Mouse (Mus musculus) intestine, embryonic 15.5 days (tissue): ENCODE data around the gene Rnf212. TPM values are rescaled to one million over a fixed set of nuclear protein-coding genes. Genes with fewer than 3 reads are reported as not detected.
"Not testable (repeated sequence)": the region's sequence is repeated elsewhere in the genome, so short reads cannot be mapped to it uniquely, and the experiment has no call there.

Source experiments
- ATAC-seq: fragments of 200-750 bp; cut with Nextera tagmentation; 2 replicates; pipeline ENCODE4 v1.8.0; 2017; ENCODE audit warnings: moderate TSS enrichment, moderate library complexity
- H3K27ac ChIP-seq: fragments of 300-500 bp; sonication (generic); 2 replicates; pipeline ENCODE4 v1.5.1; 2015; ENCODE audit warnings: mild to moderate bottlenecking, inconsistent platforms
- H3K27me3 ChIP-seq: fragments of 300-500 bp; sonication (generic); replicated peaks from 2 replicates; pipeline ENCODE4 v1.6.1; 2015; ENCODE audit warnings: inconsistent platforms
- H3K36me3 ChIP-seq: fragments of 300-500 bp; sonication (generic); 2 replicates; pipeline ENCODE4 v1.6.1; 2015; ENCODE audit warnings: inconsistent platforms
- H3K4me1 ChIP-seq: fragments of 300-500 bp; sonication (generic); replicated peaks from 2 replicates; pipeline ENCODE4 v1.6.1; 2015; ENCODE audit warnings: inconsistent platforms
- H3K4me2 ChIP-seq: fragments of 300-500 bp; sonication (generic); replicated peaks from 2 replicates; pipeline ENCODE4 v1.6.1; 2015; ENCODE audit warnings: mild to moderate bottlenecking, inconsistent platforms
- H3K4me3 ChIP-seq: fragments of 300-500 bp; sonication (generic); replicated peaks from 2 replicates; pipeline ENCODE4 v1.5.1; 2015; ENCODE audit warnings: inconsistent platforms
- H3K9ac ChIP-seq: fragments of 300-500 bp; sonication (generic); 2 replicates; pipeline ENCODE4 v1.6.1; 2015; ENCODE audit warnings: inconsistent platforms
- H3K9me3 ChIP-seq: fragments of 300-500 bp; sonication (generic); 2 replicates; pipeline ENCODE4 v1.6.1; 2016; ENCODE audit warnings: inconsistent platforms
- WGBS: fragments of 180-500 bp; shearing (Covaris S2); methylation state at CpG from one replicate; pipeline ENCODE4 v1.1.7; 2015; 5-methylcytosine and 5-hydroxymethylcytosine counted together
- polyA plus RNA-seq: library from polyadenylated mRNA; unstranded; fragments of >200 nt; fragmentation: Nextera tagmentation; extraction: Ambion mirVana; gene quantifications from 2 replicates; pipeline ENCODE4 v1.2.1, GENCODE M21; 2015

Rnf212 gene
- 0.16 and 0.51 TPM in 2 replicates for polyA plus RNA-seq

DNA sequence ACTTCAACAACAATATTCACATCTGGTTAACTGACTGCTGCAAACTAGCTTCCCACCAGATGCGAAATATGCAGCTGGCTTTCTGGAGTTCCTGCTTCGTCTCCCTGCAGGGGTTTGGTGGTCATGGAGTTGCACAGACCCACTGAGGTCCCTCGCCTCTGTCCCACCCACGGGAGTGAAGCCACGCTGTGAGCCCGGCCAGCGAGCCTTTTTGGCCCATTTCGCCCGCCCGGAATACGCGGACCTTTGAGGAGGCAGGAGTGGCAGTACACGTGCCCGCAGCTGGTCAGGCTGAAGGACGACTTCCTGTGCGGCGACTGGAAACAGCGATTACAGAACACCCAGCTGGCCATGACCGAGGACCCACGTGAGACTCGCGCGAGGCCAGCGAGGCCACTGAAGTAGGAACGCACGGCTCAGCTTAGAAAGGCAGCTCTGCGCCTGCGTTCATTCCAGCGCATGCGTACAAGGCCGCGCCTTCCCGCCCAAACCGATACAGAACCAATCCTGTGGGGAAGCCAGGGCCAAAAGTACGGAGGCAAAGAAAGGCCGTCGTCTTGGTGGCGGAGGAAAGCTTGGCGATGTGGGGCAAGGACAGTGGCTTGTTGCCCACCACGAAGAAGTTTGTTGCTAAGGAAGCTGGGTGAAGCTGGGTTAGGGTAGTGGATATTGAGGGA, at the start of gene Rnf212:
TSS of gene Rnf212 (minus strand) at position 353 of the 677 bp plus-strand sequence.
- ATAC-seq, result no peak
- WGBS, result 71% methylated on average over 40 of the region's 40 CpGs
- no peaks in the 10 kb centered on the region for H3K9me3 ChIP-seq

DNA sequence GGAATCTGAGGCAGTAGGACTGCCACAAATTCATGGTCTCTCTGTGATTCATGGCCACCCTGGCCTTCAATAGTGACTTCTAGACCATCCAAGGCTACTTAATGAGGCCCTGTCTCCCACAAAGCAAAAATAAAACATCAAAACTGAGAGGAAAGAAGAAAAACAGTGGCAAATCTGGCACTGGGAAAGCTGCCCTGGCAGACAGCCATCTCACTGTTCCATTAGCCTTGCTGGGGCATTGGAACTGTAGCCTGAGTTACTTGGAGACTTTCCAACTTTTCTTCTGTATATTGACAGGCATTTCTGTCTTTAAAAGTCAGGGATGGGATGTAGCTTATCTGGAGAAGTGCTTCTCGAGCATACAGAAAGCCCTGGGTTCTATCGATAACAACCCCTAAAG, 48.5 kb upstream of the Rnf212 start:
- no peaks in the 10 kb centered on the region for H3K27me3 ChIP-seq
- no peak for ATAC-seq
- H3K4me2 ChIP-seq, result no peak overlapping the region
- H3K4me1 ChIP-seq, result no peaks in the 10 kb centered on the region
- H3K36me3 ChIP-seq, result no peaks in the 10 kb centered on the region
- H3K9ac ChIP-seq, result no peak overlapping the region
- WGBS, result 78% methylated on average over 2 of the region's 2 CpGs
- no peak overlapping the region for H3K4me3 ChIP-seq
- no peaks in the 10 kb centered on the region for H3K9me3 ChIP-seq
- H3K27ac ChIP-seq, result no peak overlapping the region

More for the DNA sequence above, at the start of gene Rnf212:
- H3K27me3 ChIP-seq, result no peaks in the 10 kb centered on the region
- no peaks in the 10 kb centered on the region for H3K36me3 ChIP-seq
- H3K9ac ChIP-seq, result no peak within 1 kb of the TSS
- no peak within 1 kb of the TSS for H3K27ac ChIP-seq
- no peaks in the 10 kb centered on the region for H3K4me1 ChIP-seq
- no peak within 1 kb of the TSS for H3K4me3 ChIP-seq
- H3K4me2 ChIP-seq, result no peak within 1 kb of the TSS

- H3K4me2 ChIP-seq, H3K9ac ChIP-seq, H3K27ac ChIP-seq, ATAC-seq, H3K9me3 ChIP-seq, H3K4me1 ChIP-seq, H3K4me3 ChIP-seq, H3K36me3 ChIP-seq, H3K27me3 ChIP-seq: not testable (repeated sequence)
- WGBS, result 78% methylated on average over 2 of the region's 2 CpGs
Measured at GRCm38 (mm10) chr5:108808750-108809149, 34.0 kb upstream of the Rnf212 start, which contains the start of gene Vmn2r8. Gene Vmn2r8 (minus strand): TSS chr5:108808850.

DNA sequence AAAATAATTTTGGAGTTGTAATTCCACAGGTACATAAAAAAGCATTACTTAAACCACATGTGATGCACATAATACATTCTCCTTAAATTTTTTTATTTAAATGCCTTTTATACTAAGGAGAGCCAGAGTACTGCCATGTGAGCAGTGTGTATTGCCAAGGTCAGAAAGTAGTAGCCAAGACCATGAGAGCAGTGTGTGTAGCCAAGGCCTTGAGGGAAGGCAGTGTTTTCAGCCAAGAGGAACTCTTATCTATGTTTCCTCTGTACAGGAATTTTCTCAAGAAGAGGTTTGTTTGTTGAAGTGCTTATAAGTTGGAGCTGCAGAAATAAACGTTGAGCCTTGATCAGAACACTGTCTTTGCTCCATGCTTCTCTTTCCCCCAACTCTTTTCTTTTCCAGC, 28.9 kb upstream of the Rnf212 start:
- no peak overlapping the region for H3K27ac ChIP-seq
- no peak for ATAC-seq
- no peaks in the 10 kb centered on the region for H3K36me3 ChIP-seq
- no peak overlapping the region for H3K4me2 ChIP-seq
- H3K9ac ChIP-seq, result no peak overlapping the region
- WGBS, result 42% methylated on average over 1 of the region's 1 CpGs
- H3K4me3 ChIP-seq, result no peak overlapping the region
- H3K9me3 ChIP-seq, result no peaks in the 10 kb centered on the region
- H3K27me3 ChIP-seq, result no peaks in the 10 kb centered on the region
- no peaks in the 10 kb centered on the region for H3K4me1 ChIP-seq

DNA sequence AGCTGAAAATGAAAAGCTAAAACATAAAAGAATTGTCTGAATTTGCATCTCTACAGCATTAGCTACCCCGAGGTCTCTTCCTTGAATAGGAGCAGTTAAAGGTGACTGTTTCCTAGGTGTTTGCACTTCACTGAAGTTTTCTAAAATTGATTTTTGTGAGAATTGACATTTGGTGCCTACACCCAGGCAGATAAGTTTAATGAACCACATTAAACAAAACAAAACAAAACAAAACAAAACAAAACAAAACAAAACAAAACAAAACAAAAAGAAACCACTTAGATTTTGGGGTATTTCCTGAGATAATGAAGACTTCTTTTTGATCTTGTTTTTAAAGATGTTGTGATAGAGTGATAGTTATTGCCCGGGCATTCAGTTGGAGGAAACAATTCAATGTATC, 20.5 kb upstream of the Rnf212 start, which contains the start of gene Tmed11:
TSS of gene Tmed11 (minus strand) at position 101 of the 400 bp plus-strand sequence.
- H3K9me3 ChIP-seq, H3K27ac ChIP-seq, H3K36me3 ChIP-seq, H3K4me1 ChIP-seq, H3K4me2 ChIP-seq, H3K9ac ChIP-seq, H3K4me3 ChIP-seq, ATAC-seq, H3K27me3 ChIP-seq: not testable (repeated sequence)
- 72% methylated on average over 2 of the region's 2 CpGs for WGBS

DNA sequence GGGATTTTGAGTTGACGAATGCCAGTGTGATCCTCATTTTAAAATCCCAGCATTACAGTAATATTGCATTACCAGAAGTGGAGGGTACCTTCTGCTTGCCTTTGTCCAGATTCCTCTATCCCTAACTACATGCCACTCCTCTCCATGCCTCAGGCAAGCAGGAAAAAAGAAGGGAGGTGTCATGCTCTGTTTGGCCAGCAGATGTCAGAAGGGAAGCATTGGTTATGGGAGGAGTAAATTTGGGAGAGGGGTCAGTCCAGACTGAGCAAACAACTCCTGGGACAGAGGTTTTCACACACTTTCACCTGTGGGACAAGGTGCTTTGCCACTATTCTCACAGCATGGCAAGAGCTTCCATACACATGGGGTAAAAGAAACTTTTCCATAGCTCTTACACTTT, 15.6 kb upstream of the Rnf212 start:
- not testable (repeated sequence) for H3K27me3 ChIP-seq, H3K9me3 ChIP-seq, ATAC-seq, H3K4me3 ChIP-seq, H3K4me2 ChIP-seq, H3K4me1 ChIP-seq, H3K9ac ChIP-seq, H3K27ac ChIP-seq, H3K36me3 ChIP-seq
- WGBS, result 53% methylated on average over 1 of the region's 1 CpGs

DNA sequence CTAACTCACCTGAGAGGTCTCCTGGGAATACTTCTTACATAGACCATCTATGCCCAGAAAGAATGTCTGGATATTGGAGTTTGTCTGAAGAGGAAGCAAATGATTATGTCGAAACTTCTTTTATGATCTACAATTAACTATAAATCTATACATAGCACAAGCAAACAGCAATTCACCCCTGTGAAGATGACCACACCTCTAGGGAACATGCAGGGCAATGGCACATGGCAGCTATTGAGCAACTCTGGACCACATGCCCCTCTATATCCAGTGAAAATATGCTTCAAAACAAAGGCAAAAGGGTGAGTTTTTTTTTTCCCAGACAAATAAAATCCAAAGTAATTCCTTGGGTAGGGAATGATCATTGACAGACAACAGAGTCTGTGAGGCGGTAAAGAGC, 14.8 kb downstream of the Rnf212 start:
- H3K4me3 ChIP-seq, result no peak overlapping the region
- H3K27me3 ChIP-seq, result no peaks in the 10 kb centered on the region
- no peaks in the 10 kb centered on the region for H3K4me1 ChIP-seq
- 73% methylated on average over 2 of the region's 2 CpGs for WGBS
- no peaks in the 10 kb centered on the region for H3K9me3 ChIP-seq
- H3K9ac ChIP-seq, result no peak overlapping the region
- no peak overlapping the region for H3K4me2 ChIP-seq
- H3K27ac ChIP-seq, result no peak overlapping the region
- no peaks in the 10 kb centered on the region for H3K36me3 ChIP-seq
- ATAC-seq, result peak; percentile 89

- Histone ChIP-seq H3K36me3 (no peaks in the 10 kb centered on the region), H3K27ac (no peak overlapping the region), H3K9ac (no peak overlapping the region), H3K9me3 (no peaks in the 10 kb centered on the region), H3K27me3 (no peaks in the 10 kb centered on the region), H3K4me2 (no peak overlapping the region), H3K4me3 (no peak overlapping the region), H3K4me1 (no peaks in the 10 kb centered on the region)
- 49% methylated on average over 3 of the region's 3 CpGs for WGBS
- ATAC-seq, result peak; percentile 32
Measured at GRCm38 (mm10) chr5:108758396-108758795, 16.4 kb downstream of the Rnf212 start.

- H3K9me3 ChIP-seq, H3K36me3 ChIP-seq, ATAC-seq: not testable (repeated sequence)
Measured at GRCm38 (mm10) chr5:108751258-108751657, 23.5 kb downstream of the Rnf212 start.

DNA sequence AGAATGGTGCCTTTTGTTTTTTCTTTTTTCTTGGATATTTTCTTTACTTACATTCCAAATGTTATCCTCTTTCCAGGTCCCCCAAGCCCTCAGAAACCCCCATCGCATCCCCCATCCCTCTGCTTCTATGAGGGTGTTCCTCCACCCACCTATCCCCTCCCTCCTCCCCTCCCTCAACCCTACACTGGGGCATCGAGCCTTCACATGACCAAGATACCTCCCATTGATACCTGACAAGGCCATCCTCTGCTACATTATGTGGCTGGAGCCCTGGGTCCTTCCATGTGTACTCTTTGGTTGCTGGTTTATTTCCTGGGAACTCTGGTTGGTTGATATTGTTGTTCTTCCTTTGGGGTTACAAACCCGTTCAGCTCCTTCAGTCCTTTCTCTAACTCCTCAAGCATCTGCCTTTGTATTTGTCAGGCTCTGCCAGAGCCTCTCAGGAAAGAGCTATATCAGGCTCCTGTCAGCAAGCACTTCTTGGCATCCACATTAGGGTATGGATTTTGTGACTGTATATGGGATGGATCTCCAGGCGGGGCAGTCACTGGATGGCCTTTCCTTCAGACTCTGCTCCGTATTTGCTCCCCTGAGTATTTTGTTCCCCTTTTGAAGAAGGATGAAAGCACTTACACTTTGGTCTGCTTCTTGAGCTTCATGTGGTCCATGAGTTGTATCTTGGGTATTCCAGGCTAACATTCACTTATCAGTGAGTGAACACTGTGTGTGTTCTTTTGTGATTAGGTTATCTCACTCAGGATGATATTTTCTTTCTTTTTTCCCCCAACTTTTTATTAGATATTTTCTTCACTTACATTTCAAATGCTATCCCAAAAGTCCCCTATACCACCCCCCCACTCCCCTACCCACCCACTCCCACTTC, 24.2 kb downstream of the Rnf212 start:
- no peak for ATAC-seq
- no peaks in the 10 kb centered on the region for H3K36me3 ChIP-seq
- H3K4me3 ChIP-seq, result no peak overlapping the region
- no peak overlapping the region for H3K27ac ChIP-seq
- 78% methylated on average over 5 of the region's 5 CpGs for WGBS
- H3K4me2 ChIP-seq, result no peak overlapping the region
- H3K4me1 ChIP-seq, result no peaks in the 10 kb centered on the region
- H3K27me3 ChIP-seq, result no peaks in the 10 kb centered on the region
- H3K9me3 ChIP-seq, result no peaks in the 10 kb centered on the region
- no peak overlapping the region for H3K9ac ChIP-seq

More at GRCm38 (mm10) chr5:108751258-108751657, 23.5 kb downstream of the Rnf212 start:
- not testable (repeated sequence) for H3K4me2 ChIP-seq, H3K27me3 ChIP-seq, H3K27ac ChIP-seq, H3K4me3 ChIP-seq, H3K4me1 ChIP-seq, H3K9ac ChIP-seq
- WGBS, result 82% methylated on average over 4 of the region's 4 CpGs

DNA sequence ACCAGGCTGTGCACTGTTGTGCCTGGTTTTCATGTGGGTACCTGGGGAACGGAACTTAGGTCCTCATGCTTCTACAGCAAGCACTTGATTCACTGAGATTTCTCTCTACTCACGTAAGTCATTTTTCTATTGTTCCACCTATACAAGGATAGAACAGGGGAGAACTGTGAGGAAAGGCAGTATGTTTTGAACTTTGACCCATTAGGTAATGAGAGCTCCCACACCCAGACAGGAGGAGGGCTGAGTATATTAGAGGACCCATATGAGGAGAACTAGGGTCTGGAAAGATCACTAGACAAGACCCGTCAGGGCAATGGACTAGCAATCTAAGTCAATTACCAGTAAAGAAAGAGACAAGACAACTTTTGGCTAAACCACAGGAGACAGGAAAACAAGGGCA, 30.2 kb downstream of the Rnf212 start:
- H3K4me2 ChIP-seq, result no peak overlapping the region
- H3K4me1 ChIP-seq, result no peaks in the 10 kb centered on the region
- H3K9ac ChIP-seq, result no peak overlapping the region
- no peaks in the 10 kb centered on the region for H3K36me3 ChIP-seq
- WGBS, result 76% methylated on average over 3 of the region's 3 CpGs
- no peak overlapping the region for H3K4me3 ChIP-seq
- H3K9me3 ChIP-seq, result no peaks in the 10 kb centered on the region
- no peaks in the 10 kb centered on the region for H3K27me3 ChIP-seq
- ATAC-seq, result peak; percentile 84
- H3K27ac ChIP-seq, result no peak overlapping the region

GRCm38 (mm10) chr5:108743856-108744255, 30.9 kb downstream of the Rnf212 start:
- Histone ChIP-seq H3K27ac (no peak overlapping the region), H3K4me1 (no peaks in the 10 kb centered on the region), H3K9me3 (no peaks in the 10 kb centered on the region), H3K4me2 (no peak overlapping the region), H3K9ac (no peak overlapping the region), H3K27me3 (no peaks in the 10 kb centered on the region), H3K36me3 (no peaks in the 10 kb centered on the region), H3K4me3 (no peak overlapping the region)
- WGBS, result 58% methylated on average over 2 of the region's 2 CpGs
- ATAC-seq, result no peak
